Mouse (Mus musculus): ENCODE results near the gene Fam78a.
A peak's percentile ranks its signal among the peaks of the same experiment; 100 is the strongest.

Gene Fam78a

DNA sequence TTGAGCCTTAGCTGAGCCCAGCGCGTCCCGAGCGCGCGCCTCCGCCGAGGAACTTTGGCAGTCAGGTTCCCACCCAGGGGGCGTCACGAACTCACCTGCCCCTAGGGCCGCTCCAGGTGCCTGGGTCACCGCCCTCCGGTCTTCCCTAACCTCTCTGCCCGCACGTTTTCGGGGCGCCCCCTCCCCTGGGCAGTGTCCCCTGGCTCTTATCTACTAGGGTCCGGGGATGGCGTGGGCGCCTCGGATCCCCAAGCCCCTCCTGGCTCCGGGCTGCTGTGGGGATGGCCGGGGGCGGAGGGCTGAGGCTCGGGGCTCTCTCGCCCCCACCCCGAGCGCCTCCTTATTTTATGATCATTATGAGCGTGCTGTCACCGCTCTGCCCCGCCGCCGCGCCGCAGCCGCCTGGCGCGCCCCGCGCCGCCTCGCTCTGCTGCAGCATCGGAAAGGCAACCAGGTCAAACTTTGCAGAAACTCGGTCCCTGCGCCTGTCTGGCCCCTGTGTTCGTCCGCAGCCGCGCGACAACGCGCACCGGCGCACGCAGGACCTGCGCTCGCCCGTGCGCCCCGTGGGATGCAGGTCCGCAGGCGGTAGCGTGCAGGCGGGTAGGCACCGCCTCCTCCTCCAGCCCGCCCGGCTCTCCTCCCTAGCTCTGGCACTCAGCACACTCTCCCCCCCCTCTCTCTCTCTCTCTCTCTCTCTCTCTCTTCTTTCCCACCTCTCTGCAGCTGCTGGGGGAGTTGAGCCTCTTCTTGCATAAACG, at the start of gene Fam78a:
Gene Fam78a (minus strand): TSS at position 747 of the 761 bp plus-strand sequence.
- peak; percentile 45 for DNase-seq (ENCODE audit: low spot score)

GRCm38 (mm10) chr2:32134039-32134438, 49.4 kb upstream of the Fam78a start:
- peak; percentile 78 for DNase-seq (ENCODE audit: low spot score)

- DNase-seq (ENCODE audit: low spot score), result peak; percentile 84
Observed at GRCm38 (mm10) chr2:32132567-32132992, 47.9 kb upstream of the Fam78a start.

- no peak for DNase-seq (ENCODE audit: low spot score)
Observed at GRCm38 (mm10) chr2:32131866-32132566, 47.4 kb upstream of the Fam78a start.

- DNase-seq (ENCODE audit: low spot score), result peak; percentile 79
Observed at GRCm38 (mm10) chr2:32131205-32131834, 46.7 kb upstream of the Fam78a start.

DNA sequence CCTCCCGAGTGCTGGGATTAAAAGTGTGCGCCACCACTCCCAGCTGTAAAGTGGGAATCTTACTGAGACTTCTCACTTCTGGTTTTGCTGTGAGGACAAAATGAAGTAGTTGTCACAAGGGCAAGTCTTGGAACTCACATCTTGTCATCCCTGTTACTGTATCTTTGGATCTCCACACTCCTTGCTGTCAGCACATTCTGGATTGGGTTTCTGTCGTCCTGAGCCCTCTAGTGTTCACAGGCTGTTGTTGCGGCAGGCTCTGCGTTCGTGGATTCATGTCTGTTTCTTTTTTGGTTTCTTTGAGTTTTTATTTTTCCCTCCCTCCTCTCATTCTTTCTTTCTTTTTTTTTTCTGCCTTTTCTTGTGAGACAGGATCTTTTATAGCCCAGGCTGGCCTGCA, 45.8 kb upstream of the Fam78a start:
- no peak for DNase-seq (ENCODE audit: low spot score)

- no peak for DNase-seq (ENCODE audit: low spot score)
Observed at GRCm38 (mm10) chr2:32129383-32130074, 44.9 kb upstream of the Fam78a start.

- DNase-seq (ENCODE audit: low spot score), result no peak
Observed at GRCm38 (mm10) chr2:32128536-32128841, 43.8 kb upstream of the Fam78a start.

- DNase-seq (ENCODE audit: low spot score), result peak; percentile 59
Observed at GRCm38 (mm10) chr2:32127653-32128535, 43.2 kb upstream of the Fam78a start.

DNA sequence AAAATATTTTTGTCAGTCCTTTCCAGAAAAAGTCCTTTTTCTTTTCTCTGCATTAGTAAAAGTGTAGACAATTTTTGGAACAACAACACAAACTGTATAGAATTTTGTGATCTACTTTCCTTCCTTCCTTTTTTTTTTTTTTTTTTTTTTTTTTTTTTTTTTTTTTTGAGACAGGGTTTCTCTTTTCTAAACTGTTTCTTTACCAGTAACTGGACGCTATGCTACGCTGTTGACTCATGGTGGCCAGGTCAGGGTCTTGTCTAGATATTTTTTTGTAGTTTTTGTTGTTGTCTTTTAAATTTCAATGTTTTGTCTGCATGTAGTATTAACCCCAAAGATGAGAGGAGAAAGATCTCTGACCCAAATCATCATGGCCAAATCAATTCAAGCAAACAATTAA, 37.1 kb upstream of the Fam78a start:
- DNase-seq (ENCODE audit: low spot score), result no peak

GRCm38 (mm10) chr2:32121150-32121549, 36.5 kb upstream of the Fam78a start:
- DNase-seq (ENCODE audit: low spot score), result peak; percentile 49

DNA sequence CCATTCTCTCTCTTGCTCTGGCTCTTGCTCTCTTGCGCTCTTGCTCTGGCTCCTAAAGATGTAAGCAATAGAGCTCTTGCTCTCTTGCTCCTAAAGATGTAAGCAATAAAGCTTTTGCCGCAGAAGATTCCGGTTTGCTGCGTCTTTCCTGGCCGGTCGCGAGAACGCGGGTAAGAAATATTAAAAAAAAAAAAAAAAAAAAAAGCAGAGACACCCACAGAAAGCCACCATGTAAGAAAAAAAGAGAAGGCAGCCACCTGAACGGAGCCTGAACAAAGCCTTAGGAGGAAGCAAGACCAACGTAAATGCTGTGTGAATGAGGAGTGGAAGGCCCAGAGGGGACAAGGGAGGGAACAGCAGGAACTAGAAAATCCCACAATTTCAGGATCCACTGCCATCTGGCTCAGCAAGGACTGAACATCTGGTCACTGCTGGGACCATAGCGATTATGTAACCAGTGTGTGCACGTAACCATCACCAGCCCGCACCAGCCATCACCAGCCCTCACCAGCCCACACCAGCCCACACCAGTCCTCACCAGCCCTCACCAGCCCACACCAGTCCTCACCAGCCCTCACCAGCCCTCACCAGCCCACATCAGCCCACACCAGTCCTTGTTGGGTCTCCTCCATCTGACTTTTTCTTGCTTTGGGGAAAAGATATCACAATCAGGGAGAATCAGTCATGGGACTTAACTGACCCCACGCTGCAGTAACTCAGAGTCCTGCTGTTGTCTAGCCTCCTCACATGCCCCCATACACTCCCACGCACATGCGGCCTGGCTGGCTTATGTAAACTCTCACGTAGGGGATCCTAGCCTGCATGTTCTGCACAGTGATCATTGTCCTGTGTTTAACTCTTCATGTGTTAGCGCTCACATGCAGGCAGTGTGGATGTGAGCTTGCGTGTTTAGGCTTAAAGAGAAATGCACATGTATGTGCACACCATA, 35.4 kb upstream of the Fam78a start:
- peak; percentile 53 for DNase-seq (ENCODE audit: low spot score)

- no peak for DNase-seq (ENCODE audit: low spot score)
Observed at GRCm38 (mm10) chr2:32115851-32116268, 31.2 kb upstream of the Fam78a start.

GRCm38 (mm10) chr2:32112548-32112947, 27.9 kb upstream of the Fam78a start:
- no peak for DNase-seq (ENCODE audit: low spot score)

DNA sequence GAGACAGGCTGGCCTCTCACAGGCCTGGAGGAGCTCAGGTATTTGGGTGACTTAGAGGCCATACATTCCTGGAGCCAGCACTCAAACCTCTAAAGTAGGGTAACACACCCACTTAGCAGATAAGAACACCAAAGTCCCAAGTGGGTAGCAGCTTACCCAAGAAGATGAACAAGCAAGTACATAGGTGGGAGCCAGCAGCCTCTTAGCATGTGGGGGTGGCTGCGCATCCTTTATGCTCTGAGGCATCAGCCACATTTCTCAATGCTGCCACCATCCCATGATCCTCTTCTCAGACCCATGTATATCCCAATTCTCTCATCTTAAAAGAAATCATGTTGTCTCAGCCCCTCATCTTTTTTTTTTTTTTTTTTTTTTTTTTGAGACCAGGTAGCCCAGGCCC, 26.6 kb upstream of the Fam78a start:
- DNase-seq (ENCODE audit: low spot score), result no peak

DNA sequence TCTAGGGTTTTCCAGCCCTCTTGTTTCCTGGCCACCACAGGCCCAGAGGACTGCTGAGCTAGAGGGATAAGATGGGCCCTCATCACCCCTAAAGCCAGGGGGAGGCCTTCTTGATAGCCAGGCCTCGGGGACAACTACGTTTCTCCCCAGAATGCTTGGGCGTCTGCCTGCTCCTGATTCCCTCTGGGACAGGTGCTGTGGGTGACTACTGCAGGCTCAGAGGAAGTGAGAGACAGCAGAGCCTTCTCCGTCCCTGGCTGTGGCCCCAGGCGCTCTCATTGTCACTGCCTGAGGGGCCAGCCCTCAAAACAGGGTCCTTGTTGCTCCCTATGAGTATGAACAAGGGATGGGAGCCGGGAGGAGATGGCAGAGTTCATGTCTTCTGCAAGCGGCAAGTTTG, 21.3 kb upstream of the Fam78a start:
- no peak for DNase-seq (ENCODE audit: low spot score)

DNA sequence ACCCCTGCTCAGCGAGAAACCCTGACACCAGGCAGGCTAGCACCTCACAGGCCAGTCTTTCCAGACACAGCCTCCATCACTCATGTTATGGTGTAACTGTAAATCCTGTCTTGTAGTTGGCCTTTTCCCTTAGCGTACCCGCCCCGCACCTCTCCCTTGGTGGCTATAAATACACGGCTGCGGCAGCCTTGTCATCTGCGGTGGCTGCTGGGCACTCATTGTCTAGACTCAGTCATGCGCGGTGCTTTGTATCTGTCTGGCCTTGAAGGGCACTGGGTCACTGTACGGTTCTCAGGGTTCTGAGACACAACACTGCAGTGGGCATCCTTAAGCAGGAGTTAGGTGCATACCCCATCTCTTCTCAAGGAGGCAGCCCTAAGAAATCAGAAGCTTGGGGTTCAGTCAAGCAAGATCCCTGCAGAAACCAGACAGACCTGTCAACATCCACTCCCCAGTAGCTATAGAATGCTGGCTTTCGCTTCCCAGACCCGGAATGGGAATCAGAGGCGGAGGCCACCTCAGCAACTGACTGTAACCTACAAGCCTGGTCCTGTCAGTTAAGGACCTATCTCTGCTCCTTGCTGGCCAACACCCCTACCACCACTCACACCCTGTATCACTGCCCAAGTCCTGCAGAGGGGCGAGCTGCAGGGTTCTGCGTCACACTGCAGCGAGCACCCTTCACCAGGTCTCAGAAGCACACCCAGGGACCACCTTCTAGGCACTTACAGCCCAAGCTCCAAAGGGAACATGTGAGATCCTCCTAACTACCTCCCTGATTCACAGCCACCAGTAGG, 20.7 kb upstream of the Fam78a start:
- DNase-seq (ENCODE audit: low spot score), result no peak

DNA sequence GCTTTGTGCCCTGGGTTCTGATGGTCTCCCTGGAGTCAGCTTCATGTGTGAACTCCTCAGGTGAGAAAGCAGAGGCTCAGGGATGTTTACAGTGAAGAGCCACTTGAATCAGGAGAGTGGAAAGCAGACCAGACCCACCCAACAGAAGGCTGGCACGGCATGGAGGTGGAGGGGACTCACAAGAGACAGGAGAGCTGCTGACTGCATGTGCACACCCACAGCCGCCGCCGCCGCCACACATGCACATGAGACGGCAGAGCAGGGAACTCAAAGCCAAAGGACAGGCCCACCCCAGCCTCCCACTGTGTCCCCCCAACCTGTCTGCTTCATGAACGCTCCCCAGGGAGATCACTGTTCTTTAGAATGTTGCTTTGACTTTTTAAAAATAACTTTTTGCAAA, 19.5 kb upstream of the Fam78a start:
- no peak for DNase-seq (ENCODE audit: low spot score)

GRCm38 (mm10) chr2:32103557-32103956, 18.9 kb upstream of the Fam78a start:
- no peak for DNase-seq (ENCODE audit: low spot score)

DNA sequence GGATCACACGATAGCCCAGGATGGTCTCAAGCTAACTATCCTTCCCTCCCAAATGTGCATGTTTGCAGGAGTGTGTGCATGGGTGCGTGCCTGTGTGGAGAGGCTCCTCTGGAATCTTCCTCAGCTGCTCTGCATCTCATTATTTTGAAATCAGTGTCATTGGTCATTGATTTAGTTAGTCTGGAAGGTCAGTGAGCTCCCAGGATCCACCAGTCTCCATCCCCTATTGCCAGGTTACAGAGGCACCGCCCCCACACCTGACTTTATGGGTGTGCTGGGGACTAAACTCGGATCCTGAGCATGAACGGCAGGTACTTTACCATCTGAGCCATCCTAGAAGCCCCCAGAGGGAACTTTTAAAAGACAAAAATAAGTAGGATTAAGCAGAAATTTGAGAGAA, 18.3 kb upstream of the Fam78a start:
- no peak for DNase-seq (ENCODE audit: low spot score)
